Mouse (Mus musculus) lung, postnatal 0 days (tissue): ENCODE results near the gene Pkig.

Experiments used
- CTCF ChIP-seq: IDR thresholded peaks from 2 replicates; pipeline ENCODE4 v1.5.1; 2016; ENCODE audit warnings: antibody characterized with exemption, mild to moderate bottlenecking
- EP300 ChIP-seq: IDR thresholded peaks from 2 replicates; pipeline ENCODE4 v1.6.1; 2016; ENCODE audit warnings: antibody characterized with exemption, mild to moderate bottlenecking, control low read depth

DNA sequence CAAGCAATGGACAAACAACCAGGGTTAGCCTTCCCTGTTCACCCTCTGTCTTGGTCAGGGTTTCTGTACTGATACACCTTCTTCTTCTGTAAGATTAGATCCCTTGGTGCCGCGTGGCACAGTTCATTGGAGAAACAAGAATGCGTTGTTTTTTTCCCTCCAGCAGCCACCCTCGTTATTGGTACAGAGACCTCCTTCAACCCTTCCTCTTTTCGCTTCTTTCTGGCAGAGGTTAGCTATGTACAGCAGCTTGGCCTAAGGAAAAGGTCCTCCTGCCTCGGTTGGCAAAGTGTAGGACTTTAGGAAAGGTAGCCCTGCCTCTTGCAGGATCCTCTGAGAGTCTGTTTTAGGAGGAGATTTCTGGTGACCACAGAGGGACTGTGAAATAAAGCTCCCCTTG, 102.4 kb downstream of the Pkig start:
- TF ChIP-seq CTCF (no peak), EP300 (no peak)
